23 mouse cellular contexts compared by ENCODE assay signal in the genomic region with DNA sequence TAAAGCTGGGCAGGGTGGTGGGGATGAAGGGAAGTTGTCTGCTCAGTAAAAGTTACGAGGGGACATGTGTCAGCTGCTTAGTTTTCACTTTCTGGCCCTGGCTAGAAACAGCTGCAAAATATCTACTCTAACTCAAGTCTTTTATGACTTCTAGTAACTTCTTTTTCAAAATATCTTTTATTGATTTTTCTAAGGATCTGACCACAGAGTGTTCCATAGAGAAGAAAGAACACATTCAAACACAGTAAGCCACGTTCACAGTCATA.
DNase-seq lines count a peak whose midpoint lies in the region; ATAC-seq and TF ChIP-seq lines count a peak whose summit lies in the region.
"Had no signal": no experiment of that assay in that cellular context is flagged by ENCODE, and none has a peak within 500 bp of the region (broad histone marks: within the 10 kb centered on the region; RNA-seq: fewer than 3 reads in every experiment).

No protein-coding gene starts in this region.

- H3K9me3 ChIP-seq in intestine, embryonic 16.5 days (ENCODE audit: control insufficient read depth, low read length) = no peaks in the 10 kb centered on the region
- no peaks in the 10 kb centered on the region for H3K9me3 ChIP-seq in intestine, embryonic 15.5 days
- no peaks in the 10 kb centered on the region for H3K9me3 ChIP-seq in lung, embryonic 16.5 days (ENCODE audit: control insufficient read depth, low read length)
- H3K9me3 ChIP-seq in lung, postnatal 0 days (ENCODE audit: low read length) = no peaks in the 10 kb centered on the region
- H3K9me3 ChIP-seq: embryonic facial prominence, embryonic 15.5 days; heart, embryonic 12.5 days; hindbrain, embryonic 13.5 days; liver, embryonic 13.5 days; midbrain, embryonic 15.5 days; neural tube, embryonic 13.5 days had no signal

- no peak for TF ChIP-seq CTCF in lung, adult 2 months (IDR thresholded peaks at IDR 0.05; ENCODE audit: insufficient read depth, low read length)
- no peak for TF ChIP-seq CTCF in lung, postnatal 0 days (IDR thresholded peaks at IDR 0.05)

- no peak for TF ChIP-seq POLR2A in lung, adult 2 months (IDR thresholded peaks at IDR 0.05; ENCODE audit: borderline replicate concordance, extremely low read depth, low read depth, low read length)

- no peaks in the 10 kb centered on the region for H3K36me3 ChIP-seq in intestine, embryonic 16.5 days (ENCODE audit: control insufficient read depth, insufficient read depth, low read length)
- H3K36me3 ChIP-seq in intestine, embryonic 15.5 days = no peaks in the 10 kb centered on the region
- H3K36me3 ChIP-seq in lung, embryonic 16.5 days (ENCODE audit: control insufficient read depth, insufficient read depth, low read length) = no peaks in the 10 kb centered on the region
- H3K36me3 ChIP-seq in lung, postnatal 0 days (ENCODE audit: insufficient read depth, low read length) = no peaks in the 10 kb centered on the region
- H3K36me3 ChIP-seq: embryonic facial prominence, embryonic 15.5 days; heart, embryonic 12.5 days; hindbrain, embryonic 13.5 days; liver, embryonic 13.5 days; midbrain, embryonic 15.5 days; neural tube, embryonic 13.5 days had no signal

- H3K9ac ChIP-seq in intestine, embryonic 16.5 days (ENCODE audit: low read depth, low read length) = no peak overlapping the region
- no peak overlapping the region for H3K9ac ChIP-seq in intestine, embryonic 15.5 days
- no peak overlapping the region for H3K9ac ChIP-seq in lung, embryonic 16.5 days (ENCODE audit: low read length)
- H3K9ac ChIP-seq in lung, postnatal 0 days (replicated peaks; ENCODE audit: low read depth) = no peak overlapping the region
- H3K9ac ChIP-seq: embryonic facial prominence, embryonic 15.5 days; heart, embryonic 12.5 days; hindbrain, embryonic 13.5 days; liver, embryonic 13.5 days; midbrain, embryonic 15.5 days; neural tube, embryonic 13.5 days had no signal

- no peak overlapping the region for H3K4me2 ChIP-seq in intestine, embryonic 16.5 days (ENCODE audit: low read depth, low read length)
- H3K4me2 ChIP-seq in intestine, embryonic 15.5 days (replicated peaks) = no peak overlapping the region
- no peak overlapping the region for H3K4me2 ChIP-seq in lung, embryonic 16.5 days (ENCODE audit: low read depth, low read length)
- H3K4me2 ChIP-seq in lung, postnatal 0 days (replicated peaks; ENCODE audit: low read depth, low read length) = no peak overlapping the region
- H3K4me2 ChIP-seq: embryonic facial prominence, embryonic 15.5 days; heart, embryonic 12.5 days; hindbrain, embryonic 13.5 days; liver, embryonic 13.5 days; midbrain, embryonic 15.5 days; neural tube, embryonic 13.5 days had no signal

- WGBS in intestine, embryonic 16.5 days = 52% methylated on average over 2 of the region's 2 CpGs
- WGBS in intestine, embryonic 15.5 days = 51% methylated on average over 2 of the region's 2 CpGs
- WGBS in lung, embryonic 16.5 days = 35% methylated on average over 2 of the region's 2 CpGs
- 57% methylated on average over 2 of the region's 2 CpGs for WGBS in lung, adult 2 months
- WGBS in lung, postnatal 0 days = 50% methylated on average over 2 of the region's 2 CpGs

- no peak overlapping the region for H3K27ac ChIP-seq in intestine, embryonic 16.5 days (ENCODE audit: low read length)
- no peak overlapping the region for H3K27ac ChIP-seq in intestine, embryonic 15.5 days
- no peak overlapping the region for H3K27ac ChIP-seq in lung, embryonic 16.5 days (ENCODE audit: low read length)
- 0 out of 2 replicates have a peak overlapping the region, but pooled peaks have one; percentile 33 for H3K27ac ChIP-seq in lung, postnatal 0 days (ENCODE audit: low read length)
- H3K27ac ChIP-seq: embryonic facial prominence, embryonic 15.5 days; hindbrain, embryonic 13.5 days; liver, embryonic 13.5 days; macrophage; midbrain, embryonic 15.5 days; neural tube, embryonic 13.5 days had no signal

- TF ChIP-seq EP300 in lung, postnatal 0 days (IDR thresholded peaks at IDR 0.05) = no peak

- ATAC-seq in intestine, embryonic 16.5 days = 0 out of 2 replicates have a peak, but pooled peaks have one; percentile 13
- ATAC-seq in intestine, embryonic 15.5 days = no peak
- peak; percentile 91 for ATAC-seq in lung, embryonic 16.5 days (ENCODE audit: low read depth)
- ATAC-seq in lung, postnatal 0 days = peak; percentile 64
- ATAC-seq: forebrain, embryonic 14.5 days; midbrain, embryonic 15.5 days had no signal

- no peak for DNase-seq in lung, adult 2 months
- DNase-seq in lung, postnatal 0 days (ENCODE audit: low spot score) = no peak
- DNase-seq in gastrocnemius, postnatal 10 days = no peak
- DNase-seq in spleen, postnatal 10 days (ENCODE audit: low spot score in 2 of 2) = no peak
- DNase-seq: adrenal gland, postnatal 36 days; cerebellum, adult 11 months; heart, postnatal 14 days; liver, embryonic 13.5 days; retina, postnatal 1 day; right cerebral cortex, postnatal 25 days; spleen, adult 18-20 months; thymus, adult 18-20 months; thymus, postnatal 36 days had no signal

- no peak overlapping the region for H3K4me3 ChIP-seq in intestine, embryonic 16.5 days (ENCODE audit: low read length)
- no peak overlapping the region for H3K4me3 ChIP-seq in intestine, embryonic 15.5 days (replicated peaks)
- no peak overlapping the region for H3K4me3 ChIP-seq in lung, embryonic 16.5 days (ENCODE audit: low read length)
- H3K4me3 ChIP-seq in lung, adult 2 months (replicated peaks; ENCODE audit: extremely low read depth, low read depth, low read length) = no peak overlapping the region
- H3K4me3 ChIP-seq in lung, postnatal 0 days (ENCODE audit: low read depth, low read length) = no peak overlapping the region
- H3K4me3 ChIP-seq: embryonic facial prominence, embryonic 15.5 days; heart, embryonic 12.5 days; hindbrain, embryonic 13.5 days; liver, embryonic 13.5 days; midbrain, embryonic 15.5 days; neural tube, embryonic 13.5 days had no signal

- H3K4me1 ChIP-seq in intestine, embryonic 16.5 days (ENCODE audit: control insufficient read depth, insufficient read depth, low read length) = 0 out of 2 replicates have a peak, but pooled peaks cover 3% of the 10 kb centered on the region
- H3K4me1 ChIP-seq in intestine, embryonic 15.5 days (replicated peaks) = no peaks in the 10 kb centered on the region
- H3K4me1 ChIP-seq in lung, embryonic 16.5 days (replicated peaks; ENCODE audit: control insufficient read depth, insufficient read depth, low read length) = peaks cover 10% of the 10 kb centered on the region
- H3K4me1 ChIP-seq in lung, adult 2 months (ENCODE audit: control insufficient read depth, insufficient read depth, low read length) = no peaks in the 10 kb centered on the region
- no peaks in the 10 kb centered on the region for H3K4me1 ChIP-seq in lung, postnatal 0 days (ENCODE audit: insufficient read depth, low read depth, low read length)
- H3K4me1 ChIP-seq: embryonic facial prominence, embryonic 15.5 days; heart, embryonic 12.5 days; liver, embryonic 13.5 days; midbrain, embryonic 15.5 days; neural tube, embryonic 13.5 days had no signal

- H3K27me3 ChIP-seq in intestine, embryonic 16.5 days (replicated peaks; ENCODE audit: control insufficient read depth, insufficient read depth, low read length) = no peaks in the 10 kb centered on the region
- H3K27me3 ChIP-seq in intestine, embryonic 15.5 days (replicated peaks) = no peaks in the 10 kb centered on the region
- no peaks in the 10 kb centered on the region for H3K27me3 ChIP-seq in lung, embryonic 16.5 days (ENCODE audit: control insufficient read depth, insufficient read depth, low read depth, low read length)
- H3K27me3 ChIP-seq in lung, postnatal 0 days (replicated peaks; ENCODE audit: insufficient read depth, low read length) = no peaks in the 10 kb centered on the region
- H3K27me3 ChIP-seq: embryonic facial prominence, embryonic 15.5 days; heart, embryonic 12.5 days; hindbrain, embryonic 13.5 days; liver, embryonic 13.5 days; midbrain, embryonic 15.5 days; neural tube, embryonic 13.5 days had no signal
